Mouse (Mus musculus) ES-E14 (cell line): Measurements from ENCODE around the gene Lmod1. TPM values are rescaled to one million over a fixed set of nuclear protein-coding genes. Genes with fewer than 3 reads are reported as not detected.

Experiments
- DNase-seq: peaks from one replicate; pipeline ENCODE4 v3.0.0-alpha.2; 2013; ENCODE audit warnings: low read depth, low spot score
- H3K27ac ChIP-seq: 2 replicates; pipeline ENCODE4 v1.5.1; 2012; ENCODE audit warnings: low read depth, mild to moderate bottlenecking, low read length, moderate library complexity, mixed read lengths; ENCODE audit not compliant: poor library complexity, insufficient read depth, severe bottlenecking
- H3K36me3 ChIP-seq: 2 replicates; pipeline ENCODE4 v1.6.1; 2012; ENCODE audit warnings: mild to moderate bottlenecking, low read length, moderate library complexity, mixed read lengths; ENCODE audit not compliant: control insufficient read depth, poor library complexity, insufficient read depth, severe bottlenecking
- H3K4me1 ChIP-seq, 2 experiments: fragments of 150-350 bp in 1 of 2; sonication (generic) in 1 of 2; 2 replicates each; pipeline ENCODE4 v1.6.1; 2012; ENCODE audit warnings: low read length in 2 of 2, mild to moderate bottlenecking in 1 of 2, mixed read lengths in 1 of 2; ENCODE audit not compliant: control insufficient read depth in 2 of 2, insufficient read depth in 2 of 2, poor library complexity in 1 of 2
- H3K4me3 ChIP-seq, 2 experiments: fragments of 150-350 bp in 1 of 2; sonication (generic) in 1 of 2; 2 replicates each; pipeline ENCODE4 v1.5.1; 2012; ENCODE audit warnings: low read length in 2 of 2, low read depth in 1 of 2, mild to moderate bottlenecking in 1 of 2, mixed read lengths in 1 of 2; ENCODE audit not compliant: insufficient read depth in 1 of 2, poor library complexity in 1 of 2, severe bottlenecking in 1 of 2
- H3K9ac ChIP-seq: 2 replicates; pipeline ENCODE4 v1.6.1; 2012; ENCODE audit warnings: low read depth, mild to moderate bottlenecking, low read length, mixed read lengths; ENCODE audit not compliant: poor library complexity, insufficient read depth, severe bottlenecking
- H3K9me3 ChIP-seq: fragments of 150-350 bp; sonication (generic); 2 replicates; pipeline ENCODE4 v1.6.1; 2012; ENCODE audit warnings: low read depth, mild to moderate bottlenecking, low read length; ENCODE audit not compliant: control insufficient read depth, insufficient read depth
- CHD2 ChIP-seq: IDR thresholded peaks from 2 replicates; pipeline ENCODE4 v1.6.1; 2014; ENCODE audit warnings: mild to moderate bottlenecking, low read depth, low read length, inconsistent platforms
- HCFC1 ChIP-seq: IDR thresholded peaks from 2 replicates; pipeline ENCODE4 v1.6.1; 2012; ENCODE audit warnings: low read length, inconsistent platforms, borderline replicate concordance; ENCODE audit not compliant: insufficient read depth
- MAFK ChIP-seq: IDR thresholded peaks from 2 replicates; pipeline ENCODE4 v1.6.1; 2014; ENCODE audit warnings: mild to moderate bottlenecking, low read depth, low read length, inconsistent platforms; ENCODE audit not compliant: insufficient read depth
- ZC3H11A ChIP-seq: IDR thresholded peaks from 2 replicates; pipeline ENCODE4 v1.6.1; 2012; ENCODE audit warnings: low read depth, mild to moderate bottlenecking, inconsistent platforms, low read length, borderline replicate concordance
- ZNF384 ChIP-seq: IDR thresholded peaks from 2 replicates; pipeline ENCODE4 v1.6.1; 2012; ENCODE audit warnings: low read depth, low read length, inconsistent platforms
- in situ Hi-C, 2 experiments: fragments of 600-800 bp; cut with MboI; formaldehyde crosslinking; loops; one replicate each; pipeline ENCODE4 v1.15.1; 2025; ENCODE audit warnings: low sequenced_read_pairs in 2 of 2, inconsistent platforms in 1 of 2; ENCODE audit not compliant: unreplicated experiment in 2 of 2
- total RNA-seq: library from RNA; depleted of rRNA; stranded (reverse); fragments of 300-350 nt; gene quantifications from 2 replicates; pipeline ENCODE4 v1.2.3, GENCODE M21; 2012

Lmod1 gene
- total RNA-seq, 1 experiment = 2.6 TPM

- peaks cover 4% of the 10 kb centered on the region in 2 experiments; a peak in 1 of 4 replicates for H3K4me1 ChIP-seq
- no peaks in the 10 kb centered on the region for H3K36me3 ChIP-seq
- no peak overlapping the region for H3K9ac ChIP-seq
- no peak overlapping the region for H3K27ac ChIP-seq
- in situ Hi-C loops = no loop called here
- H3K9me3 ChIP-seq = no peaks in the 10 kb centered on the region
- no peak overlapping the region for H3K4me3 ChIP-seq
- no peak for TF ChIP-seq ZNF384
- no peak for TF ChIP-seq MAFK
- TF ChIP-seq HCFC1 = no peak
- no peak for TF ChIP-seq CHD2
- no peak for TF ChIP-seq ZC3H11A
- no peak for DNase-seq
These were observed 3.8 kb downstream of the Lmod1 start for GRCm38 (mm10) chr1:135328368-135328767.

DNA sequence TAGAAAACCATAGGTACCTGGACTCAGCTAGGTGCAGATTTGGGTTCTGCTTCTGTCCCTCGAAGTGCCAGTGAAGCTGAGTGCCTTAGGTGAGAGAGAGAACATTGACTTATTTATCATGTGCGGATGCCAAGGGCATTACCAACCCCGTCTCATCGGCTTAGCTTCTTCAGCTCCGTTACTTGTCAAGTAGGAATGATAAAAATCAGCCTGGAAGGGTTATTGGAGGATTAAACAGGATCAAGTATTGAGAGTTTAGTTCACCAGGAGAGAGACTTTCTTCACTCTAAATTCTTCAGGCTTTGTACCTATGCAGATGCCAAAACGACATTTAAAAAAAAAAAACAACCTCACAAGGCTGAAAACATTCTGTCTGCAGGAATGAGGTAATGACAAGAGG is 6.0 kb downstream of the Lmod1 start:
- no peak for DNase-seq
- in situ Hi-C loops = no loop called here
- H3K27ac ChIP-seq = no peak overlapping the region
- H3K4me1 ChIP-seq = peaks cover 0 to 2% of the 10 kb centered on the region in 2 experiments; a peak in 1 of 4 replicates
- no peak for TF ChIP-seq MAFK
- no peak for TF ChIP-seq ZNF384
- TF ChIP-seq HCFC1 = no peak
- no peak for TF ChIP-seq ZC3H11A
- TF ChIP-seq CHD2 = no peak
- H3K4me3 ChIP-seq = no peak overlapping the region
- H3K36me3 ChIP-seq = no peaks in the 10 kb centered on the region
- H3K9ac ChIP-seq = no peak overlapping the region
- H3K9me3 ChIP-seq = no peaks in the 10 kb centered on the region

DNA sequence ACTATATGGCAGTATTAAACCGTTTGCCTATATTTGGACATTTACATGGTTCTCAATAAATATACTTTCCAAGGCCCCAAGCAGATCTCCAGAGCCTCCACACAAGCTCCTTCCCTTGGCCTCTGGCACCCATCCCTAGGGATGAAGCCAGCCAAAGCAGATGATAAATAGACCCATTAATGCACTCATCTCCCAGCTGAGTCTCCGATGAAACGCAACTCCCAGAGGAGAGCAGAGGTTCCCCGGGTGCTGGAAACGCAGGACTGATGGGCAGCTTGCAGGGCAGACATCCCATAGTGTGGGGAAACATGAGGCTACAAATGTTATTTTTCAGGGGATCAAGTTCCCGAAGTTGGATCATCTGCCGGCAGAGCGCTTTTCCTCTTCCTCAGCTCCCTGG is 17.3 kb downstream of the Lmod1 start:
- Histone ChIP-seq H3K36me3 (no peaks in the 10 kb centered on the region), H3K27ac (no peak overlapping the region), H3K9ac (no peak overlapping the region), H3K9me3 (no peaks in the 10 kb centered on the region), H3K4me3 (no peak overlapping the region), H3K4me1 (peaks cover 6 to 9% of the 10 kb centered on the region in 2 experiments; a peak in 3 of 4 replicates)
- no peak for TF ChIP-seq HCFC1
- no peak for TF ChIP-seq ZNF384
- no peak for TF ChIP-seq MAFK
- no peak for TF ChIP-seq CHD2
- no peak for TF ChIP-seq ZC3H11A
- in situ Hi-C loops = no loop called here
- DNase-seq = no peak

DNA sequence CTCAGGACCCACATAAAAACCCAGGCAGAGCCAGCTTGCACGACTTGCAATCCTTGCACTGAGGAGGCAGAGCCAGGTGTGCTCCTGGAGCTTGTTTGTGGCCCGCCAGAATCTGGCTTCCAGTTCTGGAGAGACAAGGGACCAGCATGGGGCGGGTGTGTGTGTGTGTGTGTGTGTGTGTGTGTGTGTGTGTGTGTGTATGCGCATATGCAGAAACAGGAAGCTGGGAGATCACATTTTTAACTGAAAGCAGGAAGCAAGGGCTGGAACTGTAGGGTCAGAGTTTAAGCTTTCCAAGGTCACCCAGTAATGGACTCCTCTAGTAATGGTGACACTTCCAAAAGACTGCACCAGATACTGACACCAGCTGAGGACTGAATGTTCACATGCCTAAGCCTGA is 19.4 kb downstream of the Lmod1 start:
- H3K9me3 ChIP-seq = no peaks in the 10 kb centered on the region
- H3K4me3 ChIP-seq = no peak overlapping the region
- peak overlapping the region; percentile 34; the same call in 1 of the 2 replicates for H3K27ac ChIP-seq
- DNase-seq = no peak
- peaks cover 8 to 19% of the 10 kb centered on the region in 2 experiments for H3K4me1 ChIP-seq
- H3K36me3 ChIP-seq = no peaks in the 10 kb centered on the region
- H3K9ac ChIP-seq = no peak overlapping the region; the same call in 1 of the 2 replicates
- TF ChIP-seq CHD2 (no peak), HCFC1 (no peak), ZC3H11A (no peak), ZNF384 (no peak), MAFK (no peak)
- in situ Hi-C loops = no loop called here

GRCm38 (mm10) chr1:135346891-135347290 is 22.3 kb downstream of the Lmod1 start:
- in situ Hi-C loops = no loop called here
- TF ChIP-seq CHD2 (no peak), ZC3H11A (no peak), HCFC1 (no peak), MAFK (no peak), ZNF384 (no peak)
- Histone ChIP-seq H3K4me1 (peaks cover 8 to 20% of the 10 kb centered on the region in 2 experiments), H3K4me3 (no peak overlapping the region), H3K27ac (no peak overlapping the region), H3K36me3 (no peaks in the 10 kb centered on the region), H3K9me3 (no peaks in the 10 kb centered on the region), H3K9ac (no peak overlapping the region)
- no peak for DNase-seq
